Mouse (Mus musculus) adrenal gland, adult 18-20 months (tissue): ENCODE data around the gene Tm4sf5. TPM values are rescaled to one million over a fixed set of nuclear protein-coding genes. Genes with fewer than 3 reads are reported as not detected.
"Not testable (repeated sequence)": the region's sequence is repeated elsewhere in the genome, so short reads cannot be mapped to it uniquely, and the experiment has no call there.

ENCODE experiments used
- DNase-seq, 2 experiments: peaks; one replicate each; pipeline ENCODE4 v3.0.0; 2021 to 2022; ENCODE audit warnings: low spot score in 2 of 2
- long read RNA-seq, 2 experiments: library from polyadenylated mRNA; stranded (forward); transcript quantifications; one replicate each; pipeline ENCODE4 v2.0.0; 2021
- total RNA-seq, 2 experiments: library from RNA; stranded (reverse); gene quantifications; 1 replicate in 1 of 2; 2 replicates in 1 of 2; pipeline ENCODE4 v1.2.3; 2021

Gene Tm4sf5
- total RNA-seq, result not detected
- long read RNA-seq, experiment 1, result 0 reads
- long read RNA-seq, experiment 2, result 0 reads

DNA sequence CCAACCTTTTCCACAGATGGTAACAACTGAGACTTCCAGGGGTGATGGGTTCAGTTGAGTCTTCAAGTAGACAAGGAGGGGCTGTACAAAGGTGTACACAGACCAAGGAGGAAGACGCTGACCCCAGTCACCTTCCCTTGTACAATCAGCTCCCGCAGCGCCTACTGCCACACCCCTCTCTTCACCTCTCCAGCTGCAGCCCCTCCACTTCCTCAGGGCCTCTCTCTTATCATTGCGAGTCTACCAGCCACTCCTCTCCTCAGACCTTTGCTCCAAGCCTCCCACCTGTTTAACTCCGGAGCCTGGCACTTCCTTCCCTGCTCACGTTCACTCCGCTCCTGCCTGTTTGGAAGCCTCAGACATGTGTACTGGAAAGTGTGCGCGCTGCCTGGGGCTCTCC, at the start of gene Tm4sf5:
Gene Tm4sf5, plus strand, starts transcription at position 275 of the 400 bp plus-strand sequence.
- DNase-seq, result no peak

GRCm38 (mm10) chr11:70458688-70459600, 46.1 kb upstream of the Tm4sf5 start, which contains the start of gene Zmynd15:
Gene Zmynd15 (plus strand): TSS chr11:70459433.
- DNase-seq, result no peak

DNA sequence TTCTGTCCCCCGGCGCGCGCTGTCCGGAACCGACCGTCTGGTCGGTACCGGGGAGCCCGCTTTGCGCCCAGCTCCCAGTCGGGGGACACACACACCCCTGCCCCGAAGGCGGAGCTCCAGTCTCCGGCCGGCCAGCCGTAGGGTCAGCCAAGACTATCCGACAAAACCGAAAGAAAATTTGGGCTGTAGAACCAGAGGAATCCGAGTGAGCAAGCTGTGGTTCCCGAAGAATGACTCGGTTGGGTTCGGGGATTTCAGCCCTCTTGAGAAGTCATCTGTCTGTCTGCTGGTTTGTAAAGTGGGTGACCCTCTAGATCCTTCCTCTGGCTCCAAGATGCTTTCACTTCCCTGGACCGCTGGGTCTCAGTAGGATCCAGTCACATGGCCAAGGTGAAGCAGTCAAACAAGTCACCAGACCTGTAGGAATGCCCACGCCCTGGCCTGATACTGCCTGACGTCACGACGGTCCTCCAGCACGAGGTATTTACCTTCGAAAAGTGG, 45.4 kb upstream of the Tm4sf5 start, which contains the start of gene Cxcl16:
Gene Cxcl16, minus strand, starts transcription at position 384 of the 501 bp plus-strand sequence.
- DNase-seq, result peak; percentile 32 to 50

- no peak for DNase-seq
Measured at GRCm38 (mm10) chr11:70463970-70464369, 41.1 kb upstream of the Tm4sf5 start.

GRCm38 (mm10) chr11:70465211-70465610, 39.8 kb upstream of the Tm4sf5 start:
- no peak for DNase-seq

GRCm38 (mm10) chr11:70465824-70466223, 39.2 kb upstream of the Tm4sf5 start:
- DNase-seq, result peak in 1 of 2 experiments; percentile 44

DNA sequence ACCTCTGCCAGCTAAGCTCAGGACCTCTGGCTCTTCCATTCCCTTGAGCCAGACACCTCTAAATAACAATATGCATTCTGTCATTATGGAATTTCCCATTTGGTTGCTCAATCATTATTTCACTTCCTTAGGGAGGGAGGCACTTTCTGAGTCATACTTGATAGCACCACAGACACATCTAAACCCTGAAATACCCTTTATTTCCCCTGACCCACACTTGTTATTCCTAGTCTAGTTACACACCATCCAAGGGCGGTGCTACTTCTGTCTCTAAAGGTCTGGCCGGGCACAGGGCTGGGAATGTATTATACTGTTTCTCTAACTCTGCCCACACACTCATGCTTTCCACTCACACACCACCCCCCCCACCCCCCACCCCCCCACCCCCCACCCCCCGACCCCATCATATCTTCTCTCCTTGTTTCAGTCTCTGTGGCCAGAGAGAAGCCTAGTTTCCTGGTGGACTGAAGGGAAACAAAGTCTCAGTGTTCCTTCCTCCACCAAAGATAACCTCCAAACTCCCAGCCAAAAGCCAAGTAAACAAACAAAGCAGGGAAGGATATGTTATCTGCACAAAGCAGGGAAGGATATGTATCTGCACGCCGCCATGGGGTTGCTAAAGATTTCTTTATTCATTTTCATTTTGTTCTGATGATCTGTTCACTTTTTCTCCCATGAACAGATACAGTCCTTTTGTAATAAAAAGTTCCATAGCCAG, 37.0 kb upstream of the Tm4sf5 start:
- no peak for DNase-seq

DNA sequence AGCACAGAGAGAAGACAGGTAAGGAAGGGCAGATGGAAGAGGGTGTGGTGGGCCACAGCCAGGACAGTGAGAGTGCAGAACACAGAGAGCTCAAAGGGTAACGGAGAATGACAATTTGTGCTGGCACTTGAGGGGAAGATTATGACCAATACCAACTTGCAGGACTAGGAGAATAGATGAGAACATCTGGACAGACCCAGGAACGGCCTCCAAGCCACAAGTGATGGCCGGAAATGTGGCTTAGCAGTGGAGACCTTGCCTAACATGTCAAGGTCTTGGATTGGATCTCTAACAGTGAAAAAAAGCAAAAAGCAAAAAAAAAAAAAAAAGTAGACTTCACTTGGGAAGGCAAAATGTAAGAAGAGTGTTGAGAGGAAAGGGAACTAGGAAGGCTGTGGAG, 35.3 kb upstream of the Tm4sf5 start:
- DNase-seq, result no peak

- DNase-seq, result no peak
Measured at GRCm38 (mm10) chr11:70472716-70473115, 32.3 kb upstream of the Tm4sf5 start.

GRCm38 (mm10) chr11:70473291-70473690, 31.8 kb upstream of the Tm4sf5 start:
- DNase-seq, result not testable (repeated sequence)

GRCm38 (mm10) chr11:70474872-70475534, 30.0 kb upstream of the Tm4sf5 start:
- no peak for DNase-seq

DNA sequence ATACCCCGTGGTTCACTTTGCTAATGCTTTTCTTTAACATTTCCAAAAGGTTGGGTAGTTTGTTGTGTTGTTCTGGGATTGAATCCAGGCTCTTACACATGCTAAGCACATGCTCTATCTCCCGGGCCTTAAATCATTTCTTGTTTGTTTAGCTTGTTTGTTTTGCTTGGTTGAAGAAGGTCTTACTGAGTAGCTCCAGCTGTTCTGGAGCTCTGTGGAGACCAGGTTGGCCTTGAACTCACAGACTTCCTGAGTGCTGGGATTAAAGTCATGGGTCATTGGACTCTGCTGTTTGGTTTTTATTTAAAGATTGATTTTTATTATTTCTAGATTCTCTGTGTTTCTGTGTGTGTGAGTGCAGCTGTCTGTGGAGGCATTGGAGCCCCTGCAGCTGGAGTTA, 19.5 kb upstream of the Tm4sf5 start:
- no peak for DNase-seq

DNA sequence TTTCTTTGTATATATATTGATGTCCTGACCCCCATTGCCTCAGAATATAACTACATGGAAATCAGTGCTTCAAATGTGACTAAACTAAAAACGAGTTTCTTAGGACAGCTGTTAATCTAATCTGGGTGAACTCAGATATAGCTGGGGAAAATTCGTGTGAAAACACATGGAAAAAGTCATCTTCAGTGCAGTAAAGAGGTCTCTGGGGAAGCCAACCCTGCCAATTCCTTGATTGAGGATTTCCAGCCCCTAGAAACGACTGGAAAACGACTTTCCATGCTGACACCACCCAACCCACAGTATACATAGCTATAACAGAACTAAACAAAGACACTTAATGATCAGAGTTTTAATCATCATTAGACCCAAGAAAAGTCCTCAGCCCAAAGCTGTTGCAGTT, 17.2 kb upstream of the Tm4sf5 start:
- no peak for DNase-seq

- DNase-seq, result no peak
Measured at GRCm38 (mm10) chr11:70489138-70489537, 15.9 kb upstream of the Tm4sf5 start.

GRCm38 (mm10) chr11:70489684-70490083, 15.4 kb upstream of the Tm4sf5 start:
- no peak for DNase-seq

DNA sequence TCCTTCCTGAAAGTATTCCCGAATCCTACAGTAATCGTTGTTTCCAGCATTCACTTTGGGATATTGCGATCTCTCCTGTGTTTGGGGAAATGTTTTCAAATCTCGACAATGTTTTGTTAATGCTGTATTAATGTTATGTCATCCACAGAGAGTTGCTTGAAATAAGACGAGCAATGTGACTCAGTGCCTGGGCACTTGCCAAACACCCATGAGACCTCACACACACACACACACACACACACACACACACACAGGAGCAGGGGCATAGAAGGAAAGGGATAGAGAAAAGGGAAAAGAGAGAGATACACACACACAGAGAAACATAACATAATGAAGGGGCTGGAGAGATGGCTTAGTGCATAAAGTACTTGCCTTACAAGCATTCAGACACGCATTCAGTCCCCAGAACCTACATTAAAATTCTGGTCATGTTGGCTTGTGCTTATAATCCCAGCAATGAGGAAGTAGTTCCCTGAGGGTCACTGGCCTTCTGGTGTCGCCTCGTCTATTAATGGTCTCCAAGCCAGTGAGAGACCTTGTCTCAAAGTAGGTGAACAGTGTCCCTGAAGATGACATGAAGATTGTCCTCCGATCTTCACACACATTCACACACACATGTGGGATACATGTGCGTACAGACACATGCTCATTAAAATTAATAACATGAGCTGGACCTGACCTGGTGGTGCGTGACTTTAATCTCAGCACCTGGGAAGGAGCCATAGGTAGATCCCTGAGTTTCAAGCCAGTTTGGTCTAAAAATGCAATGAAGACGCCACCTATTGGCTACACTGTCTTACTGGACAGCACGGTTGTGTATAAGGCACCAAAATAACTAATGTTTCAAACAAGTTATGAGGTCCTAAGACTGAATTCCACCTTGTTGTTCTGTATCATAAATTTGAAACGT, 5.2 kb upstream of the Tm4sf5 start:
- peak; percentile 41 to 47 for DNase-seq

DNA sequence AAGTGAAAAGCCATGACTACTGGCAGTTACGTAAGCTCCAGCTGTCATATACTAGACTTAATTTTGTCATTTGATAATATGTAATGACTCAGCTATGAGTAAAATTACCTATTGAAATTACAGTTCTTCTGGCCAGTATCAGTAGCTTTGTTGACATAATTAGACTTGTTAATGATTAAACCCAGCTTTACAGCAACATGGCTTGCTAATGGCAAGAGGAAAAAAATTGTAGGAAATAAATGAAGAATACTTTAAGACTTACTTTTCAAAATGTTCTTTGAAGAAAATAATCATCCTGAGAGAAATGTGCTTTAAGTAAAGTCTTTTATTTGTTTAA, 4.6 kb upstream of the Tm4sf5 start:
- no peak for DNase-seq

DNA sequence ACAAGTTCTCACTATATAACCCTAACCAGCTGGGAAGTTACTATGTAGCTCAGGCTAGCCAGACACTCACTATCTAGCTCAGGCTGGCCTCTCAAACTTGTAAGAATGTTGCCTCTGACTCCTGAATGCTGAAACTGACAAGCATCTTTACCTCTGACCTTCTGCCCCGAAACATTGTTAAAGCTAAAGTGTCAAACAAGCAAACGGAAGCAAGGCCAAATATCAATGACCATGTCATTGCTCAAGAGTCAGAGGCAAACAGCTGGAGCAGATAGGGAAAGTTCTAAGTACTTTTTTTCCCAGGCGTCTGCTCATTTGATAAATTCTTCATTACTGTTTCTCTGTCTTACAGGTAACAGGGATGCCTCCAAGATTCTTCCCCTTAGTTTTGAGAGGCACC, 3.0 kb upstream of the Tm4sf5 start:
- no peak for DNase-seq

- peak; percentile 65 to 72 for DNase-seq
Measured at GRCm38 (mm10) chr11:70506385-70506784, 1.3 kb downstream of the Tm4sf5 start.

DNA sequence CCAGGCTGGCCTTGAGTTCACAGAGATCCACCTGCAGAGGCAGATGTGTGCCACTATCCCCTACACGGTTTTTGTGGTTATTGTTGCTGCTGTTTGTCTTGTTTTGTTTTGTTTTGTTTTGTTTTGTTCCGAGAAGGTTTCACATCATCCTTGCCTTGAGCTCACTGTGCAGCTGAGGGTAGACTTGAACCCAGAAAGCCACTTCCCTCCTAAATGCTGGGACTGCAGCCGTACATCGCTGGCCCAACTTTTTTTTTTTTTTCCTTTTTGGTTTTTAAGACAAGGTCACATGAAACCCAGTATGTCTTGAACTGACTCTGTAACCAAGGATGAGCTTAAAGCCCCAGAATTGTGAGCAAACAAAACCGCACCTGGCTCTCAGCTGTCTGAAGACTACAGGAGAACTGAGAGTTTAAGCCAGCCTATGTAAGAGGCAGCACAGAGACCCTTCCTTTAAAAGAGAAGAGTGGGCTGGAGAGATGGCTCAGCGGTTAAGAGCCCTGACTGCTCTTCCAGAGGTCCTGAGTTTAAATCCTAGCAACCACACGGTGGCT, 2.0 kb downstream of the Tm4sf5 start:
- no peak for DNase-seq
